Mouse (Mus musculus): ENCODE results near the gene Dlx5. TPM values are rescaled to one million over a fixed set of nuclear protein-coding genes. Genes with fewer than 3 reads are reported as not detected.

The Dlx5 gene
- polyA plus RNA-seq, 1 experiment from 2014 or later: not detected

GRCm38 (mm10) chr6:6858571-6858970 is 23.3 kb downstream of the Dlx5 start:
- Histone ChIP-seq H3K79me2 (ENCODE audit: inconsistent target) (no peaks in the 10 kb centered on the region), H3K27ac (no peak overlapping the region), H3K4me3 (ENCODE audit: inconsistent target) (no peak overlapping the region), H3K36me3 (ENCODE audit: inconsistent target) (no peaks in the 10 kb centered on the region)
- 0% methylated on average over 1 of the region's 1 CpGs for WGBS (ENCODE audit: missing documents)

- no peak overlapping the region for H3K27ac ChIP-seq
- H3K79me2 ChIP-seq (ENCODE audit: inconsistent target): no peaks in the 10 kb centered on the region
- 24% methylated on average over 2 of the region's 2 CpGs for WGBS (ENCODE audit: missing documents)
- no peak overlapping the region for H3K4me3 ChIP-seq (ENCODE audit: inconsistent target)
- no peaks in the 10 kb centered on the region for H3K36me3 ChIP-seq (ENCODE audit: inconsistent target)
Observed at GRCm38 (mm10) chr6:6857766-6858165, 24.1 kb downstream of the Dlx5 start.

- Histone ChIP-seq H3K36me3 (ENCODE audit: inconsistent target) (no peaks in the 10 kb centered on the region), H3K27ac (no peak overlapping the region), H3K79me2 (ENCODE audit: inconsistent target) (no peaks in the 10 kb centered on the region), H3K4me3 (ENCODE audit: inconsistent target) (no peak overlapping the region)
- 14% methylated on average over 4 of the region's 4 CpGs for WGBS (ENCODE audit: missing documents)
Observed at GRCm38 (mm10) chr6:6856881-6857280, 25.0 kb downstream of the Dlx5 start.

GRCm38 (mm10) chr6:6856316-6856715 is 25.6 kb downstream of the Dlx5 start:
- Histone ChIP-seq H3K27ac (no peak overlapping the region), H3K4me3 (ENCODE audit: inconsistent target) (no peak overlapping the region), H3K36me3 (ENCODE audit: inconsistent target) (no peaks in the 10 kb centered on the region), H3K79me2 (ENCODE audit: inconsistent target) (no peaks in the 10 kb centered on the region)
- WGBS (ENCODE audit: missing documents): 5% methylated on average over 19 of the region's 20 CpGs

GRCm38 (mm10) chr6:6855746-6856185 is 26.1 kb downstream of the Dlx5 start:
- no peak overlapping the region for H3K27ac ChIP-seq
- 5% methylated on average over 10 of the region's 10 CpGs for WGBS (ENCODE audit: missing documents)
- H3K79me2 ChIP-seq (ENCODE audit: inconsistent target): no peaks in the 10 kb centered on the region
- no peaks in the 10 kb centered on the region for H3K36me3 ChIP-seq (ENCODE audit: inconsistent target)
- no peak overlapping the region for H3K4me3 ChIP-seq (ENCODE audit: inconsistent target)

- no peaks in the 10 kb centered on the region for H3K79me2 ChIP-seq (ENCODE audit: inconsistent target)
- no peak overlapping the region for H3K4me3 ChIP-seq (ENCODE audit: inconsistent target)
- no peaks in the 10 kb centered on the region for H3K36me3 ChIP-seq (ENCODE audit: inconsistent target)
- 10% methylated on average over 24 of the region's 25 CpGs for WGBS (ENCODE audit: missing documents)
- H3K27ac ChIP-seq: no peak overlapping the region
Observed at GRCm38 (mm10) chr6:6854902-6855745, 26.8 kb downstream of the Dlx5 start.

- WGBS (ENCODE audit: missing documents): 4% methylated on average over 9 of the region's 9 CpGs
- H3K36me3 ChIP-seq (ENCODE audit: inconsistent target): no peaks in the 10 kb centered on the region
- H3K27ac ChIP-seq: no peak overlapping the region
- no peaks in the 10 kb centered on the region for H3K79me2 ChIP-seq (ENCODE audit: inconsistent target)
- H3K4me3 ChIP-seq (ENCODE audit: inconsistent target): no peak overlapping the region
Observed at GRCm38 (mm10) chr6:6854176-6854575, 27.7 kb downstream of the Dlx5 start.

- Histone ChIP-seq H3K36me3 (ENCODE audit: inconsistent target) (no peaks in the 10 kb centered on the region), H3K27ac (no peak overlapping the region), H3K4me3 (ENCODE audit: inconsistent target) (no peak overlapping the region), H3K79me2 (ENCODE audit: inconsistent target) (no peaks in the 10 kb centered on the region)
- WGBS (ENCODE audit: missing documents): 53% methylated on average over 3 of the region's 3 CpGs
Observed at GRCm38 (mm10) chr6:6852944-6853343, 28.9 kb downstream of the Dlx5 start.

- Histone ChIP-seq H3K36me3 (ENCODE audit: inconsistent target) (no peaks in the 10 kb centered on the region), H3K79me2 (ENCODE audit: inconsistent target) (no peaks in the 10 kb centered on the region), H3K4me3 (ENCODE audit: inconsistent target) (no peak overlapping the region), H3K27ac (no peak overlapping the region)
- 12% methylated on average over 10 of the region's 10 CpGs for WGBS (ENCODE audit: missing documents)
Observed at GRCm38 (mm10) chr6:6851166-6851565, 30.7 kb downstream of the Dlx5 start.

GRCm38 (mm10) chr6:6850324-6851060 is 31.4 kb downstream of the Dlx5 start:
- Histone ChIP-seq H3K4me3 (ENCODE audit: inconsistent target) (no peak overlapping the region), H3K36me3 (ENCODE audit: inconsistent target) (no peaks in the 10 kb centered on the region), H3K79me2 (ENCODE audit: inconsistent target) (no peaks in the 10 kb centered on the region), H3K27ac (no peak overlapping the region)
- 12% methylated on average over 26 of the region's 26 CpGs for WGBS (ENCODE audit: missing documents)

- Histone ChIP-seq H3K4me3 (ENCODE audit: inconsistent target) (no peak overlapping the region), H3K27ac (no peak overlapping the region), H3K36me3 (ENCODE audit: inconsistent target) (no peaks in the 10 kb centered on the region), H3K79me2 (ENCODE audit: inconsistent target) (no peaks in the 10 kb centered on the region)
- WGBS (ENCODE audit: missing documents): 10% methylated on average over 12 of the region's 12 CpGs
Observed at GRCm38 (mm10) chr6:6849744-6850143, 32.1 kb downstream of the Dlx5 start.

- no peak overlapping the region for H3K27ac ChIP-seq
- no peaks in the 10 kb centered on the region for H3K79me2 ChIP-seq (ENCODE audit: inconsistent target)
- no peaks in the 10 kb centered on the region for H3K36me3 ChIP-seq (ENCODE audit: inconsistent target)
- WGBS (ENCODE audit: missing documents): 21% methylated on average over 4 of the region's 4 CpGs
- H3K4me3 ChIP-seq (ENCODE audit: inconsistent target): no peak overlapping the region
Observed at GRCm38 (mm10) chr6:6848541-6848940, 33.3 kb downstream of the Dlx5 start.

- 97% methylated on average over 3 of the region's 3 CpGs for WGBS (ENCODE audit: missing documents)
- no peak overlapping the region for H3K27ac ChIP-seq
- H3K36me3 ChIP-seq (ENCODE audit: inconsistent target): no peaks in the 10 kb centered on the region
- no peak overlapping the region for H3K4me3 ChIP-seq (ENCODE audit: inconsistent target)
- no peaks in the 10 kb centered on the region for H3K79me2 ChIP-seq (ENCODE audit: inconsistent target)
Observed at GRCm38 (mm10) chr6:6833301-6833700, 48.6 kb downstream of the Dlx5 start.

- WGBS (ENCODE audit: missing documents): 65% methylated on average over 7 of the region's 7 CpGs
- H3K36me3 ChIP-seq (ENCODE audit: inconsistent target): no peaks in the 10 kb centered on the region
Observed at GRCm38 (mm10) chr6:6830446-6830845, 51.4 kb downstream of the Dlx5 start.

More at GRCm38 (mm10) chr6:6830446-6830845, 51.4 kb downstream of the Dlx5 start:
- Histone ChIP-seq H3K27ac (no peak overlapping the region), H3K4me3 (ENCODE audit: inconsistent target) (no peak overlapping the region), H3K79me2 (ENCODE audit: inconsistent target) (no peaks in the 10 kb centered on the region)

Measured in macrophage (primary cell).